In genomic region chr17:45601877-45602304, GRCm38 (mm10) we compare ENCODE assay signal across 8 mouse cellular contexts. TPM values are rescaled to one million over a fixed set of nuclear protein-coding genes. Genes with fewer than 3 reads are reported as not detected.
A peak's percentile ranks its signal among the peaks of the same experiment; 100 is the strongest.
DNase-seq lines count a peak whose midpoint lies in the region; ATAC-seq and TF ChIP-seq lines count a peak whose summit lies in the region.

Mymx (minus strand) TSS chr17:45602102.

- peak within 1 kb of the TSS; percentile 9; the same call in 1 of the 2 replicates for H3K4me3 ChIP-seq in heart, embryonic 13.5 days
- H3K4me3 ChIP-seq in embryonic facial prominence, embryonic 11.5 days (ENCODE audit: low read depth, low read length): no peak within 1 kb of the TSS
- H3K4me3 ChIP-seq in liver, postnatal 0 days (ENCODE audit: low read depth, low read length): no peak within 1 kb of the TSS

- H3K9me3 ChIP-seq in heart, embryonic 13.5 days: no peaks in the 10 kb centered on the region
- no peaks in the 10 kb centered on the region for H3K9me3 ChIP-seq in embryonic facial prominence, embryonic 11.5 days (replicated peaks; ENCODE audit: control insufficient read depth, low read length)
- no peaks in the 10 kb centered on the region for H3K9me3 ChIP-seq in liver, postnatal 0 days (ENCODE audit: low read length)

- peaks cover 20% of the 10 kb centered on the region for H3K27me3 ChIP-seq in heart, embryonic 13.5 days (replicated peaks)
- H3K27me3 ChIP-seq in embryonic facial prominence, embryonic 11.5 days (ENCODE audit: control insufficient read depth, insufficient read depth, low read length): peaks cover 5% of the 10 kb centered on the region; the same call in 1 of the 2 replicates
- 0 out of 2 replicates have a peak, but pooled peaks cover 3% of the 10 kb centered on the region for H3K27me3 ChIP-seq in liver, postnatal 0 days (ENCODE audit: insufficient read depth, low read length)

- peak within 1 kb of the TSS; percentile 67 for H3K9ac ChIP-seq in heart, embryonic 13.5 days
- 0 out of 2 replicates have a peak within 1 kb of the TSS, but pooled peaks have one; percentile 15 for H3K9ac ChIP-seq in embryonic facial prominence, embryonic 11.5 days (replicated peaks; ENCODE audit: low read length)
- 0 out of 2 replicates have a peak within 1 kb of the TSS, but pooled peaks have one; percentile 7 for H3K9ac ChIP-seq in liver, postnatal 0 days (replicated peaks)

- H3K36me3 ChIP-seq in heart, embryonic 13.5 days: no peaks in the 10 kb centered on the region
- H3K36me3 ChIP-seq in embryonic facial prominence, embryonic 11.5 days (replicated peaks; ENCODE audit: control insufficient read depth, insufficient read depth, low read depth, low read length): no peaks in the 10 kb centered on the region
- H3K36me3 ChIP-seq in liver, postnatal 0 days (replicated peaks; ENCODE audit: insufficient read depth, low read length): no peaks in the 10 kb centered on the region

- peaks cover 39% of the 10 kb centered on the region for H3K4me1 ChIP-seq in heart, embryonic 13.5 days
- peaks cover 11% of the 10 kb centered on the region for H3K4me1 ChIP-seq in embryonic facial prominence, embryonic 11.5 days (ENCODE audit: control insufficient read depth, insufficient read depth, low read length)
- peaks cover 31% of the 10 kb centered on the region for H3K4me1 ChIP-seq in liver, postnatal 0 days (ENCODE audit: insufficient read depth)

- no peak for TF ChIP-seq EP300 in liver, postnatal 0 days (IDR thresholded peaks at IDR 0.05; ENCODE audit: low read depth)

- DNase-seq in heart, postnatal 36 days: no peak
- DNase-seq in embryonic facial prominence, embryonic 11.5 days (ENCODE audit: low spot score): no peak
- peak; percentile 73 for DNase-seq in kidney, adult 9 months
- no peak for DNase-seq in liver, postnatal 0 days
- no peak for DNase-seq in urinary bladder, postnatal 25 days (ENCODE audit: low spot score)
- DNase-seq in right cerebral cortex, postnatal 4 days: no peak
- no peak for DNase-seq in adrenal gland, postnatal 10 days

- ATAC-seq in heart, embryonic 13.5 days (ENCODE audit: extremely low read depth, insufficient number of reproducible peaks, low FRiP score, low TSS enrichment): no peak
- ATAC-seq in embryonic facial prominence, embryonic 11.5 days (replicated peaks; ENCODE audit: insufficient number of reproducible peaks, low FRiP score, low TSS enrichment, low read depth): no peak; the same call in 1 of the 2 replicates
- ATAC-seq in liver, postnatal 0 days: no peak

- H3K4me2 ChIP-seq in heart, embryonic 13.5 days: peak within 1 kb of the TSS; percentile 55
- no peak within 1 kb of the TSS for H3K4me2 ChIP-seq in embryonic facial prominence, embryonic 11.5 days (ENCODE audit: low read depth, low read length)
- H3K4me2 ChIP-seq in liver, postnatal 0 days (ENCODE audit: low read depth, low read length): no peak within 1 kb of the TSS

- intact Hi-C loops in heart, postnatal 36 days (cut with DNase I): no loop called here

- 40% methylated on average over 6 of the region's 6 CpGs for WGBS in heart, embryonic 13.5 days
- 25% methylated on average over 6 of the region's 6 CpGs for WGBS in embryonic facial prominence, embryonic 11.5 days
- 68% methylated on average over 6 of the region's 6 CpGs for WGBS in liver, postnatal 0 days (ENCODE audit: insufficient replicate concordance)

- no peak for TF ChIP-seq CTCF in liver, postnatal 0 days (IDR thresholded peaks at IDR 0.05; ENCODE audit: low read depth)

- H3K27ac ChIP-seq in heart, embryonic 13.5 days (replicated peaks): no peak within 1 kb of the TSS; the same call in 1 of the 2 replicates
- no peak within 1 kb of the TSS for H3K27ac ChIP-seq in embryonic facial prominence, embryonic 11.5 days (replicated peaks; ENCODE audit: low read depth, low read length)
- H3K27ac ChIP-seq in liver, postnatal 0 days (ENCODE audit: low read depth): no peak within 1 kb of the TSS

RNA-seq across cellular contexts. Expression of gene Mymx, which starts in this region (rescaled TPM):
- polyA plus RNA-seq in heart, embryonic 13.5 days (2015; fragmentation: Nextera tagmentation; extraction: Ambion mirVana): 0.37 and 0.45 TPM in 2 replicates
- not detected for total RNA-seq in heart, postnatal 36 days (2021)
- 1.6 and 5.6 TPM in 2 replicates for polyA plus RNA-seq in embryonic facial prominence, embryonic 11.5 days (2014; fragmentation: Nextera tagmentation; extraction: Ambion mirVana)
- 0.19 TPM in 1 of 2 replicates, not detected in the other for polyA plus RNA-seq in liver, postnatal 0 days (2015; fragmentation: Nextera tagmentation; extraction: Ambion mirVana)
- 1 to 10 TPM in 1 of 2 experiments, under 1 TPM in 1; 0.57 to 1.9 TPM for total RNA-seq in adrenal gland, postnatal 10 days (2021)

Comparison
In these comparisons a context has a peak if more than half of its experiments do, and no peak if none do; other contexts are left out.
1. H3K9ac ChIP-seq: peak in every context shown above with its lines; median percentile 67 in heart, embryonic 13.5 days; 15 in embryonic facial prominence, embryonic 11.5 days; 7 in liver, postnatal 0 days.